Mouse (Mus musculus) embryonic fibroblast, embryonic 13.5 days (primary cell): ENCODE results near the gene Bcor.

ENCODE experiments used
- CTCF ChIP-seq: IDR thresholded peaks from 2 replicates; pipeline ENCODE4 v1.5.1; 2011; ENCODE audit warnings: mild to moderate bottlenecking, control low read depth, low read length, moderate library complexity, borderline replicate concordance; ENCODE audit not compliant: insufficient read depth
- POLR2A ChIP-seq: IDR thresholded peaks from 2 replicates; pipeline ENCODE4 v1.6.1; 2011; ENCODE audit warnings: low read depth, mild to moderate bottlenecking, control low read depth, low read length, moderate library complexity

DNA sequence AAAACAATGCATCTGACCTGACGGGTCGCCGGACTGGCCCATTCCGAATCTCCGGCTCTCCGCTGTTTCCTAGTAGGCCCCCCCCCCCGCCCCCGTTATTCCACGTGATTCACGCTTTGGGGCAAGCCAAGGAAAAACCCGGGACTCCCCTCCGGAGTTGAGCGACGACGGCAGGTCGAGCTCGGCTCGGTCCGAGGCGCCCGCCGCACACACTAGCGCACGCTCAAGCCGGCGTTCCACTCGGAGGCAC, 81.2 kb downstream of the Bcor start:
- TF ChIP-seq CTCF = no peak
- peak; percentile 35; the same call in 1 of the 2 replicates for TF ChIP-seq POLR2A
